Mouse (Mus musculus): ENCODE measurements around the gene Pml. TPM values are rescaled to one million over a fixed set of nuclear protein-coding genes. Genes with fewer than 3 reads are reported as not detected.

Pml gene
- polyA plus RNA-seq, 1 experiment = 71.3 TPM

DNA sequence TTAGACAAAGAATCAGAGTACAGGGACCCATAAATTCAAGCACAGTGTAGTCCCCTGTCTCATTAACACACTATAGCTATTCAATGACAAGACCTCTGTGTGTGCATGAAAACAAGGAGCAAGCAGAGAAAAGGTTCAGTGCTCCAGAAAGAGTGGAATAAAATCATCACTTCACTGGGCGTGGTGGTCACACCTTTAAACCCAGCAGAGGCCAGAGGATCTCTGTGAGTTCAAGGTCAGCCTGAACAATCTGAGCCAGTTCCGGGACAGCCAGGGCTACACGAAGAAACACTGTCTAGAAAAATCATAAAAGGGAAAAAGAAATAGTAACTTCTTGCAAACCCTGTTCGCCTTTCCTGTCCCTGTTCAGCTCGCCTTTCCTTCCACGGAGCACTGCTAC is 5.9 kb downstream of the Pml start:
- Histone ChIP-seq H3K27ac (ENCODE audit: insufficient read depth, low read depth, low read length) (no peak overlapping the region), H3K4me1 (ENCODE audit: control insufficient read depth, insufficient read depth, low read length) (peaks cover 26% of the 10 kb centered on the region), H3K4me3 (ENCODE audit: insufficient read depth, low read length) (no peak overlapping the region)
- TF ChIP-seq POLR2A (IDR thresholded peaks at IDR 0.05; ENCODE audit: borderline replicate concordance, low read depth, low read length) (no peak), CTCF (IDR thresholded peaks at IDR 0.05; ENCODE audit: low read depth, low read length) (no peak)

DNA sequence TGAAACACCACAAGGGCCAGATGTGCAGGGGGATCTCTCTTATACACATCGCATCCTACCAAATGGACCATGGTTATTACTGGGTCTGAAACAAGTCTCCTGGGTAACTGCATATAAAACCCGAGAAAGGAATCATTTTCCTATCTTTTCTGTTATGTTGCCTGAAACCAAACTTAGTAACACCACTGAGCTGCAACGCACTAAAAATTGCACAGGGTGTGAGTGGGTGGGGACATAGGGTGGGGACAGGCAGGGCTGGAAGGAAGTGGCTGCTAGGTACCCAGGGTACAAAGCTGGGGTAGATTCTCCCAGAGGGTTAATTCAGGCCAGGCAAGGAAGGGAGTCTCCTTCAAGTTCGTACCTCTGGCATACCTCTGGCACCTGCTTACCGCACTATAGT is 6.9 kb downstream of the Pml start:
- Histone ChIP-seq H3K4me3 (ENCODE audit: insufficient read depth, low read length) (no peak overlapping the region), H3K4me1 (ENCODE audit: control insufficient read depth, insufficient read depth, low read length) (peaks cover 20% of the 10 kb centered on the region), H3K27ac (ENCODE audit: insufficient read depth, low read depth, low read length) (no peak overlapping the region)
- TF ChIP-seq POLR2A (IDR thresholded peaks at IDR 0.05; ENCODE audit: borderline replicate concordance, low read depth, low read length) (no peak), CTCF (IDR thresholded peaks at IDR 0.05; ENCODE audit: low read depth, low read length) (no peak)

DNA sequence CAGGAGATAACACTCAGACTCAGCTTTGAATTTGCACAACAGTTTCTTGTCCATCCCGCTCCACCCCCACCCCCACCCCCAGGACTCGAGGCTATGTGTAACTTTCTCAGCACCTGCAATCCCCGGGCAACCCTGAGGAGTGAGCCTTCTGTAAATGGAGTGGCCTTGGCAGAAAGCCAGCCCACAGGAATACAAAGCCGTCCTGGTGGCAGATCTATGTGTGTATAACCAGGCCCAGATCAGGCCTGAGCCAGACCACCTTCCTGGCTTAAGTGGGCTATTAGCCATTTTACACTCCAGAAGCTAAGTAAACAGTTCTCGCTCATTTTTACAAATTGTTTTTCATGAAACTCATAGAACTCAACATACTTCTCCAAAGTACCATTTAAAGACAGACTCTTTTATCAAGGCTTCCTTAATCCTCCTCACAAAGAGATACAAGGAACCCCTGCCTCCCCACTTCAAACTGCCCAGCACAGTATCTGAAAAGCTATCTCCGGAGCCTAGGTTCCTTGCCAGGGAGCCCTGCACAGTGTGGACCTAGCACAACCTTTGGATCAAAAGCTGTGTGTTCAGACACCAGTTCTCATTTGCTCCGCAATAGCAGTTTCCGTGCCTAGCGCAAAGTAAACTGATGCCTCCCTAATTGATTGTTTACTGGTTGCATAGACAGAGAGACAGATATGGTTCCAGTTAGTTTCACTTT is 7.7 kb downstream of the Pml start:
- Histone ChIP-seq H3K4me3 (ENCODE audit: insufficient read depth, low read length) (no peak overlapping the region), H3K4me1 (ENCODE audit: control insufficient read depth, insufficient read depth, low read length) (peaks cover 13% of the 10 kb centered on the region), H3K27ac (ENCODE audit: insufficient read depth, low read depth, low read length) (no peak overlapping the region)
- TF ChIP-seq POLR2A (IDR thresholded peaks at IDR 0.05; ENCODE audit: borderline replicate concordance, low read depth, low read length) = no peak
- no peak for TF ChIP-seq CTCF (IDR thresholded peaks at IDR 0.05; ENCODE audit: low read depth, low read length)

DNA sequence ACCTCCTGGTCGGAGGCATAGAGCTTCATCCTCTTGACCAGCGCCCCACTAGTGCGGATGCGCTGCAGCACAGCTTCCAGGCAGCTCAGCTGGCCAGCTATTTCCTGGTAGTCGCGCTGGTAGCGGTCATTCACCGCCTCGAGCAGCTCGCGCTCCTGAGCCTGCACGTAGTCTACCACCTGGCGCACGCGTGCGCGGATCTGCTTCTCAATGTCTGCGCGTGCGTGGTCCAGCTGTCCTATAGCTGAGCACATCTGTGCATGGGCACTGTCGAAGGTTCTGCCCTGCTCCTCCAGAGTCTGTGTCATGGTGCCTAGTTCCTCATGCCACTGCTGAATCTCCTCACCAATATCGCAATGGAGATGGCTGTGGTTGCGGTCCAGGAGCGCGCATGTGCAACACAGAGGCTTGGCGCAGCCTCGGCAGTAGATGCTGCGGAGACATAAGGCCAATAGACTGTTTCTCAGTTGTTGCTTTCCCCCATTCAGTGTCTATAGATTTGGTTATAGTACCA is 15.0 kb downstream of the Pml start:
- Histone ChIP-seq H3K27ac (ENCODE audit: insufficient read depth, low read depth, low read length) (no peak overlapping the region), H3K4me3 (ENCODE audit: insufficient read depth, low read length) (no peak overlapping the region), H3K4me1 (ENCODE audit: control insufficient read depth, insufficient read depth, low read length) (peaks cover 47% of the 10 kb centered on the region)
- TF ChIP-seq CTCF (IDR thresholded peaks at IDR 0.05; ENCODE audit: low read depth, low read length) = no peak

DNA sequence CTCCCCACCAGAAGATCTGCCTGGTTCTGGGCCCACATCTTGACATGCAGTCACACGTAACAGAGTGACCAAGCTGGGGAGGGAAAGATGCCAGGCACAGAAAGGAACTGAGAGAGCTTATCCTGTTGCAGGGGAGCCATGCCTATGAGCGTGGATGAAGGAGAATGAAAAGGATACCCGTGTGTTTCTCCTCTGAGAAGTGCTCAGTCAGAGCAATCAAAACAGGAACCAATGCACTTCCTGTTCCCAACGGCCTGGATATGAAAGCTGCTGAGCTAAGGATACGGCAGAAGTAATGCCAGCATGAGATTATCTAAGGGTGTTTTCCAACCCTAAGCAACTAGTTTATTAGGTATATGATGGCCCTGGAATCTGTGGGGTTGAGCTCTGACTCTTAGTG is 17.2 kb downstream of the Pml start:
- H3K4me3 ChIP-seq (ENCODE audit: insufficient read depth, low read length) = peak overlapping the region; percentile 17; the same call in 1 of the 2 replicates
- peaks cover 49% of the 10 kb centered on the region for H3K4me1 ChIP-seq (ENCODE audit: control insufficient read depth, insufficient read depth, low read length)
- TF ChIP-seq POLR2A (IDR thresholded peaks at IDR 0.05; ENCODE audit: borderline replicate concordance, low read depth, low read length) (no peak), CTCF (IDR thresholded peaks at IDR 0.05; ENCODE audit: low read depth, low read length) (no peak)
- H3K27ac ChIP-seq (ENCODE audit: insufficient read depth, low read depth, low read length) = peak overlapping the region; percentile 95

DNA sequence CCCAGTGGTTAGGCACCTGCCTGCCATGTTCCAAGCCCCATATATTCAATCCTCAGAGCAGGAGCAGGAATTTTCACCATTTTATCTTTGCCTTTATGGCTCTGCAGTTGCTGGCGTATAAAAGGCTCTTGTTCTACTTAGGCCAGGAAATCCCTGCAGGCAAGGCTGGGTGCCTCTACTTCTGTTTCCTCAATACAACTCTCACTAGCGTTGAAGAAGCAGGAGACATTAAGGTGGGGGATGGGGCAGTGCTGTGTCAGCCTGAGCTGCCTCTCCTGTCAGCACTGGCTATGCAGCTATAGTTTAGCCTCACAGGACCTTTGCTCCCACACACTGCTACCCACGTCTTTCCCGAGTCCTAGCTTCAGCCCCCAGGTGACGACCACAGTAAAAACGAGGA is 17.8 kb downstream of the Pml start:
- H3K4me3 ChIP-seq (ENCODE audit: insufficient read depth, low read length) = peak overlapping the region; percentile 17; the same call in 1 of the 2 replicates
- no peak for TF ChIP-seq POLR2A (IDR thresholded peaks at IDR 0.05; ENCODE audit: borderline replicate concordance, low read depth, low read length)
- TF ChIP-seq CTCF (IDR thresholded peaks at IDR 0.05; ENCODE audit: low read depth, low read length) = no peak
- peaks cover 49% of the 10 kb centered on the region for H3K4me1 ChIP-seq (ENCODE audit: control insufficient read depth, insufficient read depth, low read length)
- H3K27ac ChIP-seq (ENCODE audit: insufficient read depth, low read depth, low read length) = peak overlapping the region; percentile 95

DNA sequence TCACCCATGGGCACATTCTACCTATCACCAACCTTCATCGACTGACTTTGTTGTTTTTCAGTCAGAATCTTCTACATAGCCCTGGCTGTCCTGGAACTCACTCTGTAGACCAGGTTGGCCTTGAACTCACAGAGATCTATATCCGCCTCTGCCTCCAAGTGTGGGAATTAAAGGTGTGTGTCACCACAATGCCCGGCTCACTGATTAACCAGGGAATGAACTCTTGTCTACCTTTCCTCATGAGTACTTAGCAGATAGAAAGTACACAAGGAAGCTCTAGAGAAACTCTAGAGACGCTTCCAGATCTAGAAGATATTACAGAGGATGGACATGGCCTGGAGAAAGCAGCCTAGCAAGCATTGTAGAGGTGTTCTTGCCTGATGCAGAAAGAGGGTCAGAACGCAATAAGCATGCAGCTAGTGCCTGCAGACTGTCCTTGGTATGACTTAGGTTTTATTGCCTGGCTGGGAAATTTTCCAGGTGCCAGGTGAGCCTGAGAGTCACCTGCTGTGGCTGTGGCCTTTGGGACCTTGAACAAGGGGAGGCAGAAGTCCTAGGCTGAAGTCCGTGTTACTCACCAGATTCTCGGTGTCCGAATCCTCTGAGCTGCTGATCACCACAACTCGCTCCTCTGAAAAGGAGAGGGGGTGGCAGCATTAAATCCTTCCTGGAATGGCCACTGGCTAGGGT is 20.7 kb downstream of the Pml start:
- TF ChIP-seq CTCF (IDR thresholded peaks at IDR 0.05; ENCODE audit: low read depth, low read length) = no peak
- TF ChIP-seq POLR2A (IDR thresholded peaks at IDR 0.05; ENCODE audit: borderline replicate concordance, low read depth, low read length) = no peak

DNA sequence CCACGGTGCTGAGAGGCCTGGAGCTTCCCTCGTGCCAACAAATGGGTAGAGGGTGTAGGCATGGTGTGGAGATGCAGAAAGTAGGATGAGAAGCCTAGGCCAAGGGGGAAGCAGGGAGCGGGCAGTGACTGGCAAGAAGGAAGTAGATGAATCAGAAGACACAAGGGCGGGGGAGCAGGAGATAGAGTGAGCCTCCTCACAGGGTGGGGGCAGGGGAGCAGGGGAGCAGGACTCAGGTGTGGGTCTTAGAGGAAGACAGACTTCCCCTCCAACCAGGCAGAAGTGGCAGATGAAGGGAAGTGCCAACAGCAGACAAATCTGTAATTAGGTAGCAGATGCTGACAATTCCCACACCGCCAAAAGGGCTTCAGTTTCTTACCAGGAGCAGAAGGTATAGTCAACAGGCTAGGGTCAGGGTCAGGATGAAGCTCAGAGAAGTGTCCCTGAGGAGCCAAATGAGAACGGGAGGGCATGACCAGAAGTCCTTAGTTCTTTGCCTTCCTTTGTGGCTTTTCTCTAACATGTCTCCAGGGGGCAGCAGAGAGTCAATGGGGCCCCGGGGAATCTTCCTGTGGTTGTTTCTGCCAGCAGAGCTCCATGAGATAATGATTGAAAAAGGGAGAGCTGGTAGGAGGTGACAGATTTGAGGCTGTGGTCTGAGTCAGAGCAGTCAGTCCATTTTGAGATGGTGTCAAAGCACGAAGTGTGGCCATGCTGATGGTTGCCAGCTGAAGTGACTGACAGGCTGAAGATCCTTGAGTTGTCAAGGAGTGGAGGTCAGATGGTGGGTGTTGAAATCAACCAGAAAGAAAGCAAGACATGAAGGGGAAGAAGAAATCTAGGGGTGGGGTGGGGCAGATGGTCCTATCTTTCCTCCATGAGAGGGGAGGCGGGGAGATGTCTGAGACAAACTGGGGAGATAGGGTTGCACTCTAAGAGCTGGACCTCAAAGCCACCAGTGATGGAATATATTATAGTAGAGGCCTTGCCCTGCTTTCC is 23.4 kb downstream of the Pml start:
- Histone ChIP-seq H3K27ac (ENCODE audit: insufficient read depth, low read depth, low read length) (peak overlapping the region; percentile 88), H3K4me3 (ENCODE audit: insufficient read depth, low read length) (peak overlapping the region; percentile 6; the same call in 1 of the 2 replicates), H3K4me1 (ENCODE audit: control insufficient read depth, insufficient read depth, low read length) (peaks cover 32% of the 10 kb centered on the region)
- TF ChIP-seq POLR2A (IDR thresholded peaks at IDR 0.05; ENCODE audit: borderline replicate concordance, low read depth, low read length) (no peak), CTCF (IDR thresholded peaks at IDR 0.05; ENCODE audit: low read depth, low read length) (peak; percentile 85)

More for the DNA sequence above, 20.7 kb downstream of the Pml start:
- Histone ChIP-seq H3K4me1 (ENCODE audit: control insufficient read depth, insufficient read depth, low read length) (peaks cover 55% of the 10 kb centered on the region), H3K4me3 (ENCODE audit: insufficient read depth, low read length) (no peak overlapping the region), H3K27ac (ENCODE audit: insufficient read depth, low read depth, low read length) (no peak overlapping the region)

DNA sequence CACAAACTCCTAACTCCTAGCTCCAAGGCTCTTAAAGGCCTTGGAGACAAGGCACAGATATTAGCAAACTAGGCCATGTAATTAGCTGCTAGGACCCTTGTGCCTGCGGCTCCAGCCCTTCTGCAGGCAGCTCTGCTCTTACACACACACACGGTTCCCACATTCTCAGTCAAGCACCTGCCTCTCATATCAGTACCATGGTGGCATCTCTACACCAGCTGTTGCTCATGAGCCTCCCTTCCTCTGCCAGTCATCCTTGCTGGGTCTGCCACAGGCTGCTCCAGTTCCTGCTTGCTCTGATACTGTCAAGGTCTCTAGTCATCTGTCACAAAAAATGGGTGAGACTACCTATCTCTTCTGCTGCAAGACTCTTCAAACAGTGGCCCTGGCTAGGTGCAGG is 25.2 kb downstream of the Pml start:
- H3K4me3 ChIP-seq (ENCODE audit: insufficient read depth, low read length) = no peak overlapping the region
- no peak overlapping the region for H3K27ac ChIP-seq (ENCODE audit: insufficient read depth, low read depth, low read length)
- TF ChIP-seq POLR2A (IDR thresholded peaks at IDR 0.05; ENCODE audit: borderline replicate concordance, low read depth, low read length) = no peak
- TF ChIP-seq CTCF (IDR thresholded peaks at IDR 0.05; ENCODE audit: low read depth, low read length) = no peak
- H3K4me1 ChIP-seq (ENCODE audit: control insufficient read depth, insufficient read depth, low read length) = peaks cover 15% of the 10 kb centered on the region

Measured in bone marrow macrophage, adult 2 months (primary cell).